Mouse (Mus musculus) lung, postnatal 0 days (tissue): ENCODE data around the gene Klhl2. TPM values are rescaled to one million over a fixed set of nuclear protein-coding genes. Genes with fewer than 3 reads are reported as not detected.
A peak's percentile ranks its signal among the peaks of the same experiment; 100 is the strongest.

Experiments used
- ATAC-seq: fragments of 200-750 bp; cut with Nextera tagmentation; 2 replicates; pipeline ENCODE4 v1.8.0; 2017; ENCODE audit warnings: moderate library complexity
- DNase-seq: peaks from one replicate; pipeline ENCODE4 v3.0.0-alpha.2; 2016; ENCODE audit warnings: low spot score
- H3K27ac ChIP-seq: fragments of 300-500 bp; sonication (generic); 2 replicates; pipeline ENCODE4 v1.5.1; 2014; ENCODE audit warnings: antibody characterized with exemption, mild to moderate bottlenecking, low read length, mixed read lengths
- H3K27me3 ChIP-seq: fragments of 300-500 bp; sonication (generic); replicated peaks from 2 replicates; pipeline ENCODE4 v1.6.1; 2014; ENCODE audit warnings: low read length, mixed read lengths; ENCODE audit not compliant: insufficient read depth
- H3K36me3 ChIP-seq: fragments of 300-500 bp; sonication (generic); 2 replicates; pipeline ENCODE4 v1.6.1; 2014; ENCODE audit warnings: low read length, mixed read lengths; ENCODE audit not compliant: insufficient read depth
- H3K4me1 ChIP-seq: fragments of 300-500 bp; sonication (generic); 2 replicates; pipeline ENCODE4 v1.6.1; 2014; ENCODE audit warnings: antibody characterized with exemption, low read depth, low read length, mixed read lengths; ENCODE audit not compliant: insufficient read depth
- H3K4me2 ChIP-seq: fragments of 300-500 bp; sonication (generic); replicated peaks from 2 replicates; pipeline ENCODE4 v1.6.1; 2014; ENCODE audit warnings: low read depth, mild to moderate bottlenecking, low read length, moderate library complexity, mixed read lengths
- H3K4me3 ChIP-seq: fragments of 300-500 bp; sonication (generic); 2 replicates; pipeline ENCODE4 v1.5.1; 2014; ENCODE audit warnings: low read depth, low read length
- H3K9ac ChIP-seq: fragments of 300-500 bp; sonication (generic); replicated peaks from 2 replicates; pipeline ENCODE4 v1.6.1; 2014; ENCODE audit warnings: low read depth, mild to moderate bottlenecking
- H3K9me3 ChIP-seq: fragments of 300-500 bp; sonication (generic); 2 replicates; pipeline ENCODE4 v1.6.1; 2016; ENCODE audit warnings: low read length, mixed read lengths
- CTCF ChIP-seq: IDR thresholded peaks from 2 replicates; pipeline ENCODE4 v1.5.1; 2016; ENCODE audit warnings: antibody characterized with exemption, mild to moderate bottlenecking
- EP300 ChIP-seq: IDR thresholded peaks from 2 replicates; pipeline ENCODE4 v1.6.1; 2016; ENCODE audit warnings: antibody characterized with exemption, mild to moderate bottlenecking, control low read depth
- WGBS: fragments of 180-500 bp; shearing (Covaris S2); extraction: QIAGEN DNeasy Blood & Tissue Kit; methylation state at CpG from one replicate; pipeline ENCODE4 v1.1.7; 2014; 5-methylcytosine and 5-hydroxymethylcytosine counted together
- polyA plus RNA-seq: library from polyadenylated mRNA; unstranded; fragments of >200 nt; fragmentation: Nextera tagmentation; extraction: Ambion mirVana; gene quantifications from 2 replicates; pipeline ENCODE4 v1.2.1, GENCODE M21; 2015

Klhl2 gene
- polyA plus RNA-seq, 1 experiment from 2014 or later, result 12.6 TPM

GRCm38 (mm10) chr8:64804971-64805370 lies 44.8 kb downstream of the Klhl2 start:
- Histone ChIP-seq H3K9ac (no peak overlapping the region), H3K9me3 (no peaks in the 10 kb centered on the region), H3K36me3 (no peaks in the 10 kb centered on the region), H3K4me3 (no peak overlapping the region), H3K27me3 (no peaks in the 10 kb centered on the region), H3K27ac (no peak overlapping the region), H3K4me2 (no peak overlapping the region), H3K4me1 (no peaks in the 10 kb centered on the region)
- ATAC-seq, result peak; percentile 26; the same call in 1 of the 2 replicates
- DNase-seq, result no peak
- 59% methylated on average over 4 of the region's 4 CpGs for WGBS
- TF ChIP-seq EP300 (no peak), CTCF (no peak)

GRCm38 (mm10) chr8:64799306-64799705 lies 50.5 kb downstream of the Klhl2 start:
- Histone ChIP-seq H3K4me3 (no peak overlapping the region), H3K27ac (no peak overlapping the region), H3K27me3 (no peaks in the 10 kb centered on the region), H3K4me2 (no peak overlapping the region), H3K9ac (no peak overlapping the region), H3K4me1 (no peaks in the 10 kb centered on the region), H3K36me3 (no peaks in the 10 kb centered on the region), H3K9me3 (no peaks in the 10 kb centered on the region)
- TF ChIP-seq EP300 (no peak), CTCF (no peak)
- ATAC-seq, result no peak
- DNase-seq, result no peak
- 65% methylated on average over 8 of the region's 8 CpGs for WGBS

- H3K27me3 ChIP-seq, result no peaks in the 10 kb centered on the region
- H3K4me2 ChIP-seq, result no peak overlapping the region
- H3K27ac ChIP-seq, result no peak overlapping the region
- TF ChIP-seq EP300 (no peak), CTCF (no peak)
- no peaks in the 10 kb centered on the region for H3K4me1 ChIP-seq
- ATAC-seq (no peak), DNase-seq (no peak)
- no peak overlapping the region for H3K4me3 ChIP-seq
- H3K9me3 ChIP-seq, result no peaks in the 10 kb centered on the region
- H3K9ac ChIP-seq, result no peak overlapping the region
- no peaks in the 10 kb centered on the region for H3K36me3 ChIP-seq
- 80% methylated on average over 3 of the region's 3 CpGs for WGBS
Observed at GRCm38 (mm10) chr8:64798503-64798902, 51.3 kb downstream of the Klhl2 start.

DNA sequence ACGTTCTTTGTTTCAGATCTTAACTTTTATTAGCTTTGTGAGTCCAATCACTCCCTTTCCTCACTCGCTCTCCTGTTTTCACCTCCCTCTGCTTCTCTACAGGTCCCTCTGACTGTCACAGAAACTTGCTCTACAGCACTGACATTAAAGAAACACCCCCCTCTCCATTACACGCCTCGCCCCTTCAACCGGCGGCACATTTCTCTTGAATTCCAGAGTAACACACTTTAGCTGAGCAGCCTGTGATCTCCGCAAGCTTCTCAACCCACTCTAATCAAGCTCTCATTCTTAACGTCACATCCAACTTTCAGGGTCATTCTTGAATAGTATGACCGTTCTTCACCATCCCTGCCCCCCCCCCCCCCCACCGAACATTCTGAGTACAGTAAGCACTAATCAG lies 52.1 kb downstream of the Klhl2 start:
- Histone ChIP-seq H3K4me2 (no peak overlapping the region), H3K36me3 (no peaks in the 10 kb centered on the region), H3K9me3 (no peaks in the 10 kb centered on the region), H3K27ac (no peak overlapping the region), H3K4me1 (no peaks in the 10 kb centered on the region), H3K9ac (no peak overlapping the region), H3K4me3 (no peak overlapping the region), H3K27me3 (no peaks in the 10 kb centered on the region)
- TF ChIP-seq CTCF (no peak), EP300 (no peak)
- 51% methylated on average over 10 of the region's 10 CpGs for WGBS
- DNase-seq (no peak), ATAC-seq (peak; percentile 58)

DNA sequence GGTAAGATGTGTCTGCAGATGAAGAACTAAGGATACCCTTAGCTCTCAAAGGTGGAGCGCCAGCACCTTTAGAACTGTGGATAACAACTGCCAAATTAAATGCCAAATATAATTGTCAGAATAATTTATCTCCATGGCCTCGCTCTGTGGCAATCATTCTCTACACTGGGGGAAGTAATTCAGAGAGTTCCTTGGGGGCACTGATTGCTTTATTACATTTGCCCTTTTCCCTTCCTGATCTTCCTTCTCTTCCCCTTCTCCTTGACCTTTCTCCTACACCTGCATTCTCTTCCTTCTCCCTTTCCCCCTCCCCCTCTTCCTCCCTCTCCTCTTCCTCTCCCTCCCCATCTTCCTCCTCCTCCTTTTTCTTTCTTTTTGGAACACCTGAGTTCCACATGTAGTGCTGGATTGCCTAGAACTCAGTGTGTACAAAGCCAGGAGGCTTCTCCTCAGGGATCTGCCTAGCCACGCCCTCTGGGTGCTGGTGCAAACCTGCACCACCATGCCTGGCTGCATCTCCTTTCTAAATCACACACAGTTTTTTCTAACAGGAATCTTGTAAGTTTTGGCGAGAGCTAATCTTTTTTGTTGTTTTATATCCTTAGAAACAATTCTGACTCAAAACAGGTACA lies 58.5 kb downstream of the Klhl2 start:
- Histone ChIP-seq H3K27me3 (no peaks in the 10 kb centered on the region), H3K4me2 (no peak overlapping the region), H3K27ac (no peak overlapping the region), H3K36me3 (no peaks in the 10 kb centered on the region), H3K9me3 (no peaks in the 10 kb centered on the region), H3K4me3 (no peak overlapping the region), H3K9ac (no peak overlapping the region), H3K4me1 (no peaks in the 10 kb centered on the region)
- no peak for ATAC-seq
- TF ChIP-seq EP300, result no peak
- TF ChIP-seq CTCF, result no peak
- no peak for DNase-seq
- WGBS, result 82% methylated on average over 4 of the region's 4 CpGs

- ATAC-seq (no peak), DNase-seq (no peak)
- no peaks in the 10 kb centered on the region for H3K36me3 ChIP-seq
Observed at GRCm38 (mm10) chr8:64790418-64790817, 59.4 kb downstream of the Klhl2 start.

GRCm38 (mm10) chr8:64788715-64789114 lies 61.1 kb downstream of the Klhl2 start:
- no peaks in the 10 kb centered on the region for H3K4me1 ChIP-seq
- peak; percentile 61 for DNase-seq
- H3K36me3 ChIP-seq, result no peaks in the 10 kb centered on the region
- no peak overlapping the region for H3K4me3 ChIP-seq
- H3K4me2 ChIP-seq, result no peak overlapping the region
- 80% methylated on average over 4 of the region's 4 CpGs for WGBS
- peak; percentile 87 for ATAC-seq
- no peak overlapping the region for H3K27ac ChIP-seq
- TF ChIP-seq CTCF, result no peak
- TF ChIP-seq EP300, result peak; percentile 83
- H3K9me3 ChIP-seq, result no peaks in the 10 kb centered on the region
- no peaks in the 10 kb centered on the region for H3K27me3 ChIP-seq
- H3K9ac ChIP-seq, result no peak overlapping the region

More at GRCm38 (mm10) chr8:64790418-64790817, 59.4 kb downstream of the Klhl2 start:
- Histone ChIP-seq H3K4me1 (no peaks in the 10 kb centered on the region), H3K27me3 (no peaks in the 10 kb centered on the region), H3K27ac (no peak overlapping the region), H3K9me3 (no peaks in the 10 kb centered on the region), H3K9ac (no peak overlapping the region), H3K4me2 (no peak overlapping the region), H3K4me3 (no peak overlapping the region)
- WGBS, result 23% methylated on average over 2 of the region's 2 CpGs
- no peak for TF ChIP-seq CTCF
- TF ChIP-seq EP300, result no peak
